Mouse (Mus musculus) olfactory bulb, adult 2 months (tissue): ENCODE measurements at regions not wholly inside any gene's neighbourhood (a gene's known extent, or its start where the extent isn't known, plus 50 kb on each side); places are given as distances from the start of the nearest gene placed in this dataset.

ENCODE experiments used
- CTCF ChIP-seq: fragments of 200-500 bp; IDR thresholded peaks from 2 replicates; pipeline ENCODE4 v1.5.1; 2012; ENCODE audit warnings: low read depth, mild to moderate bottlenecking, low read length, moderate library complexity; ENCODE audit not compliant: insufficient read depth
- POLR2A ChIP-seq: fragments of 200-500 bp; IDR thresholded peaks from 2 replicates; pipeline ENCODE4 v1.6.1; 2012; ENCODE audit warnings: mild to moderate bottlenecking, low read depth, low read length, moderate library complexity; ENCODE audit not compliant: insufficient read depth

GRCm38 (mm10) chr1:193551340-193551739 is 181.2 kb upstream of the Camk1g start:
- TF ChIP-seq CTCF (no peak), POLR2A (no peak)
